Mouse (Mus musculus): ENCODE measurements around the gene Lhx1. TPM values are rescaled to one million over a fixed set of nuclear protein-coding genes. Genes with fewer than 3 reads are reported as not detected.

Gene Lhx1
- 3.4 and 4.8 TPM in 2 replicates for polyA plus RNA-seq (2015; fragmentation: Nextera tagmentation; extraction: Ambion mirVana)

GRCm38 (mm10) chr11:84525421-84526274, at the start of gene Lhx1:
Gene Lhx1, minus strand, starts transcription at chr11:84525535.
- H3K4me1 ChIP-seq, result peaks cover 45% of the 10 kb centered on the region
- H3K36me3 ChIP-seq, result no peaks in the 10 kb centered on the region
- peak within 1 kb of the TSS; percentile 41 for H3K4me3 ChIP-seq
- peaks cover 97% of the 10 kb centered on the region for H3K27me3 ChIP-seq
- peak; percentile 57; the same call in 1 of the 2 replicates for ATAC-seq (replicated peaks)
- H3K9me3 ChIP-seq, result no peaks in the 10 kb centered on the region
- under 1% methylated on average over 64 of the region's 64 CpGs for WGBS
- H3K27ac ChIP-seq (replicated peaks), result no peak within 1 kb of the TSS
- peak within 1 kb of the TSS; percentile 60 for H3K4me2 ChIP-seq (replicated peaks)
- peak within 1 kb of the TSS; percentile 25 for H3K9ac ChIP-seq (replicated peaks)

GRCm38 (mm10) chr11:84574834-84575233, 49.5 kb upstream of the Lhx1 start:
- no peaks in the 10 kb centered on the region for H3K9me3 ChIP-seq
- no peaks in the 10 kb centered on the region for H3K36me3 ChIP-seq
- no peak overlapping the region for H3K27ac ChIP-seq (replicated peaks)
- no peak overlapping the region for H3K9ac ChIP-seq (replicated peaks)
- H3K4me2 ChIP-seq (replicated peaks), result no peak overlapping the region
- 28% methylated on average over 8 of the region's 8 CpGs for WGBS
- H3K4me1 ChIP-seq, result peaks cover 36% of the 10 kb centered on the region
- H3K4me3 ChIP-seq, result no peak overlapping the region
- H3K27me3 ChIP-seq, result peaks cover 10% of the 10 kb centered on the region
- no peak for ATAC-seq (replicated peaks)

- no peak overlapping the region for H3K4me3 ChIP-seq
- H3K9ac ChIP-seq (replicated peaks), result no peak overlapping the region
- H3K4me1 ChIP-seq, result peaks cover 39% of the 10 kb centered on the region
- H3K36me3 ChIP-seq, result no peaks in the 10 kb centered on the region
- no peaks in the 10 kb centered on the region for H3K9me3 ChIP-seq
- no peak for ATAC-seq (replicated peaks)
- H3K4me2 ChIP-seq (replicated peaks), result no peak overlapping the region
- WGBS, result 40% methylated on average over 8 of the region's 8 CpGs
- no peak overlapping the region for H3K27ac ChIP-seq (replicated peaks)
- H3K27me3 ChIP-seq, result peaks cover 10% of the 10 kb centered on the region
Measured at GRCm38 (mm10) chr11:84573637-84574036, 48.3 kb upstream of the Lhx1 start.

GRCm38 (mm10) chr11:84570812-84571211, 45.5 kb upstream of the Lhx1 start:
- WGBS, result 56% methylated on average over 5 of the region's 5 CpGs
- Histone ChIP-seq H3K27ac (replicated peaks) (peak overlapping the region; percentile 12; the same call in 1 of the 2 replicates), H3K4me1 (peaks cover 43% of the 10 kb centered on the region), H3K36me3 (no peaks in the 10 kb centered on the region), H3K27me3 (peaks cover 6% of the 10 kb centered on the region; the same call in 1 of the 2 replicates), H3K9ac (replicated peaks) (no peak overlapping the region), H3K4me3 (no peak overlapping the region), H3K9me3 (no peaks in the 10 kb centered on the region), H3K4me2 (replicated peaks) (no peak overlapping the region)
- 0 out of 2 replicates have a peak, but pooled peaks have one; percentile 21 for ATAC-seq (replicated peaks)

GRCm38 (mm10) chr11:84570392-84570791, 45.1 kb upstream of the Lhx1 start:
- Histone ChIP-seq H3K27ac (replicated peaks) (peak overlapping the region; percentile 12; the same call in 1 of the 2 replicates), H3K4me1 (peaks cover 47% of the 10 kb centered on the region), H3K4me2 (replicated peaks) (0 out of 2 replicates have a peak overlapping the region, but pooled peaks have one; percentile 8), H3K36me3 (no peaks in the 10 kb centered on the region), H3K9me3 (no peaks in the 10 kb centered on the region), H3K27me3 (peaks cover 3% of the 10 kb centered on the region; the same call in 1 of the 2 replicates), H3K4me3 (no peak overlapping the region), H3K9ac (replicated peaks) (no peak overlapping the region)
- 39% methylated on average over 12 of the region's 12 CpGs for WGBS
- ATAC-seq (replicated peaks), result 0 out of 2 replicates have a peak, but pooled peaks have one; percentile 52

- 59% methylated on average over 6 of the region's 8 CpGs for WGBS
- Histone ChIP-seq H3K27me3 (no peaks in the 10 kb centered on the region), H3K36me3 (no peaks in the 10 kb centered on the region), H3K9ac (replicated peaks) (no peak overlapping the region), H3K9me3 (no peaks in the 10 kb centered on the region), H3K4me1 (peaks cover 41% of the 10 kb centered on the region), H3K27ac (replicated peaks) (peak overlapping the region; percentile 73), H3K4me3 (no peak overlapping the region), H3K4me2 (replicated peaks) (no peak overlapping the region)
- ATAC-seq (replicated peaks), result no peak
Measured at GRCm38 (mm10) chr11:84569052-84569751, 43.9 kb upstream of the Lhx1 start.

GRCm38 (mm10) chr11:84568482-84568881, 43.1 kb upstream of the Lhx1 start:
- 39% methylated on average over 5 of the region's 5 CpGs for WGBS
- Histone ChIP-seq H3K27ac (replicated peaks) (peak overlapping the region; percentile 73), H3K9ac (replicated peaks) (no peak overlapping the region), H3K4me1 (peaks cover 35% of the 10 kb centered on the region), H3K4me3 (no peak overlapping the region), H3K9me3 (no peaks in the 10 kb centered on the region), H3K36me3 (no peaks in the 10 kb centered on the region), H3K4me2 (replicated peaks) (no peak overlapping the region), H3K27me3 (no peaks in the 10 kb centered on the region)
- ATAC-seq (replicated peaks), result peak; percentile 83

- peaks cover 47% of the 10 kb centered on the region for H3K4me1 ChIP-seq
Measured at GRCm38 (mm10) chr11:84566691-84567090, 41.4 kb upstream of the Lhx1 start.

GRCm38 (mm10) chr11:84565224-84565623, 39.9 kb upstream of the Lhx1 start:
- Histone ChIP-seq H3K36me3 (no peaks in the 10 kb centered on the region), H3K4me2 (replicated peaks) (no peak overlapping the region), H3K9ac (replicated peaks) (no peak overlapping the region), H3K27ac (replicated peaks) (no peak overlapping the region), H3K27me3 (peaks cover 9% of the 10 kb centered on the region; the same call in 1 of the 2 replicates), H3K4me3 (no peak overlapping the region), H3K9me3 (no peaks in the 10 kb centered on the region), H3K4me1 (peaks cover 45% of the 10 kb centered on the region)
- ATAC-seq (replicated peaks), result no peak
- WGBS, result 75% methylated on average over 3 of the region's 3 CpGs

More at GRCm38 (mm10) chr11:84566691-84567090, 41.4 kb upstream of the Lhx1 start:
- H3K9ac ChIP-seq (replicated peaks), result no peak overlapping the region
- no peak overlapping the region for H3K27ac ChIP-seq (replicated peaks)
- H3K36me3 ChIP-seq, result no peaks in the 10 kb centered on the region
- ATAC-seq (replicated peaks), result no peak
- 35% methylated on average over 8 of the region's 8 CpGs for WGBS
- H3K9me3 ChIP-seq, result no peaks in the 10 kb centered on the region
- no peak overlapping the region for H3K4me2 ChIP-seq (replicated peaks)
- H3K4me3 ChIP-seq, result no peak overlapping the region
- H3K27me3 ChIP-seq, result peaks cover 4% of the 10 kb centered on the region; the same call in 1 of the 2 replicates

- no peaks in the 10 kb centered on the region for H3K36me3 ChIP-seq
- peaks cover 12% of the 10 kb centered on the region; the same call in 1 of the 2 replicates for H3K27me3 ChIP-seq
- no peak overlapping the region for H3K9ac ChIP-seq (replicated peaks)
- ATAC-seq (replicated peaks), result no peak
- no peaks in the 10 kb centered on the region for H3K9me3 ChIP-seq
- WGBS, result 28% methylated on average over 7 of the region's 7 CpGs
- no peak overlapping the region for H3K27ac ChIP-seq (replicated peaks)
- H3K4me1 ChIP-seq, result peaks cover 29% of the 10 kb centered on the region
- H3K4me2 ChIP-seq (replicated peaks), result no peak overlapping the region
- H3K4me3 ChIP-seq, result no peak overlapping the region
Measured at GRCm38 (mm10) chr11:84563360-84563759, 38.0 kb upstream of the Lhx1 start.

- no peaks in the 10 kb centered on the region for H3K9me3 ChIP-seq
- no peak overlapping the region for H3K9ac ChIP-seq (replicated peaks)
- peak; percentile 32; the same call in 1 of the 2 replicates for ATAC-seq (replicated peaks)
- H3K36me3 ChIP-seq, result no peaks in the 10 kb centered on the region
- no peak overlapping the region for H3K4me2 ChIP-seq (replicated peaks)
- H3K27ac ChIP-seq (replicated peaks), result no peak overlapping the region
- no peak overlapping the region for H3K4me3 ChIP-seq
- H3K4me1 ChIP-seq, result peaks cover 26% of the 10 kb centered on the region
- 20% methylated on average over 9 of the region's 9 CpGs for WGBS
- H3K27me3 ChIP-seq, result peaks cover 12% of the 10 kb centered on the region; the same call in 1 of the 2 replicates
Measured at GRCm38 (mm10) chr11:84562758-84563347, 37.5 kb upstream of the Lhx1 start.

Measured in forebrain, embryonic 15.5 days (tissue).